Mouse (Mus musculus) kidney, embryonic 16.5 days (tissue): ENCODE data around the gene Pmp22. TPM values are rescaled to one million over a fixed set of nuclear protein-coding genes. Genes with fewer than 3 reads are reported as not detected.

ENCODE experiments used
- ATAC-seq: fragments of 200-750 bp; cut with Nextera tagmentation; 2 replicates; pipeline ENCODE4 v1.8.0; 2017; ENCODE audit warnings: moderate TSS enrichment; ENCODE audit not compliant: low FRiP score, low TSS enrichment
- H3K27ac ChIP-seq: fragments of 300-500 bp; sonication (generic); 2 replicates; pipeline ENCODE4 v1.5.1; 2014; ENCODE audit warnings: low read length
- H3K27me3 ChIP-seq: fragments of 300-500 bp; sonication (generic); 2 replicates; pipeline ENCODE4 v1.6.1; 2014; ENCODE audit warnings: low read length, control low read depth, mixed read lengths; ENCODE audit not compliant: insufficient read depth
- H3K36me3 ChIP-seq: fragments of 300-500 bp; sonication (generic); 2 replicates; pipeline ENCODE4 v1.6.1; 2014; ENCODE audit warnings: low read length, control low read depth, mixed read lengths; ENCODE audit not compliant: insufficient read depth
- H3K4me1 ChIP-seq: fragments of 300-500 bp; sonication (generic); 2 replicates; pipeline ENCODE4 v1.6.1; 2014; ENCODE audit warnings: low read length, control low read depth, mixed read lengths; ENCODE audit not compliant: insufficient read depth
- H3K4me2 ChIP-seq: fragments of 300-500 bp; sonication (generic); replicated peaks from 2 replicates; pipeline ENCODE4 v1.6.1; 2014; ENCODE audit warnings: low read depth, low read length
- H3K4me3 ChIP-seq: fragments of 300-500 bp; sonication (generic); 2 replicates; pipeline ENCODE4 v1.5.1; 2014; ENCODE audit warnings: mild to moderate bottlenecking, low read length
- H3K9ac ChIP-seq: fragments of 300-500 bp; sonication (generic); replicated peaks from 2 replicates; pipeline ENCODE4 v1.6.1; 2014; ENCODE audit warnings: low read length
- H3K9me3 ChIP-seq: fragments of 300-500 bp; sonication (generic); 2 replicates; pipeline ENCODE4 v1.6.1; 2016; ENCODE audit warnings: low read length, control low read depth
- WGBS: fragments of 180-500 bp; shearing (Covaris S2); extraction: QIAGEN DNeasy Blood & Tissue Kit; methylation state at CpG from one replicate; pipeline ENCODE4 v1.1.7; 2014; 5-methylcytosine and 5-hydroxymethylcytosine counted together
- polyA plus RNA-seq: library from polyadenylated mRNA; unstranded; fragments of >200 nt; fragmentation: Nextera tagmentation; extraction: Ambion mirVana; gene quantifications from 2 replicates; pipeline ENCODE4 v1.2.1, GENCODE M21; 2015

Pmp22 gene
- polyA plus RNA-seq, result 121 and 130 TPM in 2 replicates

- H3K4me3 ChIP-seq, result peak within 1 kb of the TSS; percentile 13
These were observed at the start of gene Pmp22 for GRCm38 (mm10) chr11:63128784-63129183. Gene Pmp22 (plus strand): TSS chr11:63128982.

GRCm38 (mm10) chr11:63084536-63084935, 44.2 kb upstream of the Pmp22 start:
- no peak for ATAC-seq
- Histone ChIP-seq H3K4me1 (no peaks in the 10 kb centered on the region), H3K9ac (no peak overlapping the region), H3K36me3 (no peaks in the 10 kb centered on the region), H3K4me3 (no peak overlapping the region), H3K4me2 (no peak overlapping the region), H3K27me3 (no peaks in the 10 kb centered on the region), H3K27ac (no peak overlapping the region), H3K9me3 (peaks cover 4% of the 10 kb centered on the region)
- WGBS, result 89% methylated on average over 3 of the region's 3 CpGs

More at GRCm38 (mm10) chr11:63128784-63129183, at the start of gene Pmp22:
- ATAC-seq, result no peak
- Histone ChIP-seq H3K4me1 (peaks cover 42% of the 10 kb centered on the region), H3K27ac (no peak within 1 kb of the TSS), H3K9ac (no peak within 1 kb of the TSS), H3K9me3 (no peaks in the 10 kb centered on the region), H3K4me2 (peak within 1 kb of the TSS; percentile 27; the same call in 1 of the 2 replicates), H3K27me3 (peaks cover 34% of the 10 kb centered on the region), H3K36me3 (no peaks in the 10 kb centered on the region)
- WGBS, result 68% methylated on average over 2 of the region's 2 CpGs

- no peak overlapping the region for H3K9ac ChIP-seq
- H3K27ac ChIP-seq, result no peak overlapping the region
- peaks cover 4% of the 10 kb centered on the region for H3K9me3 ChIP-seq
- no peaks in the 10 kb centered on the region for H3K27me3 ChIP-seq
- ATAC-seq, result no peak
- H3K4me2 ChIP-seq, result no peak overlapping the region
- H3K36me3 ChIP-seq, result no peaks in the 10 kb centered on the region
- H3K4me3 ChIP-seq, result no peak overlapping the region
- WGBS, result 90% methylated on average over 6 of the region's 6 CpGs
- no peaks in the 10 kb centered on the region; the same call in 1 of the 2 replicates for H3K4me1 ChIP-seq
These were observed 40.1 kb upstream of the Pmp22 start for GRCm38 (mm10) chr11:63088672-63089071.

GRCm38 (mm10) chr11:63090210-63090609, 38.6 kb upstream of the Pmp22 start:
- Histone ChIP-seq H3K27me3 (no peaks in the 10 kb centered on the region), H3K4me2 (no peak overlapping the region), H3K9ac (no peak overlapping the region), H3K36me3 (no peaks in the 10 kb centered on the region), H3K27ac (no peak overlapping the region), H3K4me1 (no peaks in the 10 kb centered on the region; the same call in 1 of the 2 replicates), H3K9me3 (no peaks in the 10 kb centered on the region), H3K4me3 (no peak overlapping the region)
- 37% methylated on average over 4 of the region's 4 CpGs for WGBS
- ATAC-seq, result no peak

- Histone ChIP-seq H3K4me1 (no peaks in the 10 kb centered on the region; the same call in 1 of the 2 replicates), H3K9ac (no peak overlapping the region), H3K4me2 (no peak overlapping the region), H3K4me3 (no peak overlapping the region), H3K27me3 (no peaks in the 10 kb centered on the region), H3K9me3 (no peaks in the 10 kb centered on the region), H3K27ac (no peak overlapping the region), H3K36me3 (no peaks in the 10 kb centered on the region)
- WGBS, result 87% methylated on average over 6 of the region's 6 CpGs
- no peak for ATAC-seq
These were observed 37.8 kb upstream of the Pmp22 start for GRCm38 (mm10) chr11:63090986-63091385.

- Histone ChIP-seq H3K27ac (no peak overlapping the region), H3K9ac (no peak overlapping the region), H3K4me3 (no peak overlapping the region), H3K27me3 (no peaks in the 10 kb centered on the region), H3K4me2 (no peak overlapping the region), H3K9me3 (no peaks in the 10 kb centered on the region), H3K4me1 (no peaks in the 10 kb centered on the region; the same call in 1 of the 2 replicates), H3K36me3 (no peaks in the 10 kb centered on the region)
- WGBS, result 64% methylated on average over 5 of the region's 5 CpGs
- ATAC-seq, result no peak
These were observed 36.5 kb upstream of the Pmp22 start for GRCm38 (mm10) chr11:63092271-63092670.

- WGBS, result 81% methylated on average over 5 of the region's 5 CpGs
- Histone ChIP-seq H3K4me1 (no peaks in the 10 kb centered on the region; the same call in 1 of the 2 replicates), H3K27me3 (no peaks in the 10 kb centered on the region), H3K4me2 (no peak overlapping the region), H3K27ac (no peak overlapping the region), H3K4me3 (no peak overlapping the region), H3K9ac (no peak overlapping the region), H3K36me3 (no peaks in the 10 kb centered on the region), H3K9me3 (no peaks in the 10 kb centered on the region)
- ATAC-seq, result no peak
These were observed 35.2 kb upstream of the Pmp22 start for GRCm38 (mm10) chr11:63093601-63094000.

- WGBS, result 86% methylated on average over 8 of the region's 8 CpGs
- Histone ChIP-seq H3K36me3 (no peaks in the 10 kb centered on the region), H3K27ac (no peak overlapping the region), H3K9me3 (no peaks in the 10 kb centered on the region), H3K4me1 (no peaks in the 10 kb centered on the region; the same call in 1 of the 2 replicates), H3K9ac (no peak overlapping the region), H3K4me3 (no peak overlapping the region), H3K4me2 (no peak overlapping the region), H3K27me3 (no peaks in the 10 kb centered on the region)
- no peak for ATAC-seq
These were observed 34.3 kb upstream of the Pmp22 start for GRCm38 (mm10) chr11:63094496-63094895.

GRCm38 (mm10) chr11:63098016-63098415, 30.8 kb upstream of the Pmp22 start:
- no peak for ATAC-seq
- H3K36me3 ChIP-seq, result no peaks in the 10 kb centered on the region
- H3K27ac ChIP-seq, result no peak overlapping the region
- no peaks in the 10 kb centered on the region for H3K9me3 ChIP-seq
- no peak overlapping the region for H3K9ac ChIP-seq
- no peak overlapping the region for H3K4me2 ChIP-seq
- no peak overlapping the region for H3K4me3 ChIP-seq
- H3K4me1 ChIP-seq, result no peaks in the 10 kb centered on the region
- WGBS, result 71% methylated on average over 3 of the region's 3 CpGs
- no peaks in the 10 kb centered on the region for H3K27me3 ChIP-seq

- H3K4me2 ChIP-seq, result no peak overlapping the region
- H3K4me1 ChIP-seq, result no peaks in the 10 kb centered on the region
- no peak overlapping the region for H3K27ac ChIP-seq
- no peaks in the 10 kb centered on the region for H3K9me3 ChIP-seq
- no peaks in the 10 kb centered on the region for H3K36me3 ChIP-seq
- ATAC-seq, result no peak
- WGBS, result 74% methylated on average over 3 of the region's 3 CpGs
- H3K4me3 ChIP-seq, result no peak overlapping the region
- no peak overlapping the region for H3K9ac ChIP-seq
- no peaks in the 10 kb centered on the region for H3K27me3 ChIP-seq
These were observed 29.4 kb upstream of the Pmp22 start for GRCm38 (mm10) chr11:63099390-63099789.
